Mouse (Mus musculus): ENCODE measurements at regions not wholly inside any gene's neighbourhood (a gene's known extent, or its start where the extent isn't known, plus 50 kb on each side); places are given as distances from the start of the nearest gene placed in this dataset.

DNA sequence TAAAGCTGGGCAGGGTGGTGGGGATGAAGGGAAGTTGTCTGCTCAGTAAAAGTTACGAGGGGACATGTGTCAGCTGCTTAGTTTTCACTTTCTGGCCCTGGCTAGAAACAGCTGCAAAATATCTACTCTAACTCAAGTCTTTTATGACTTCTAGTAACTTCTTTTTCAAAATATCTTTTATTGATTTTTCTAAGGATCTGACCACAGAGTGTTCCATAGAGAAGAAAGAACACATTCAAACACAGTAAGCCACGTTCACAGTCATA is 483.3 kb downstream of the Meis1 start:
- TF ChIP-seq CTCF (IDR thresholded peaks at IDR 0.05; ENCODE audit: extremely low read depth, insufficient read length, insufficient replicate concordance, low read depth, low read length) = no peak
- no peak for TF ChIP-seq POLR2A (IDR thresholded peaks at IDR 0.05; ENCODE audit: low read depth, low read length)
